16 mouse cellular contexts compared by ENCODE assay signal in the genomic region with DNA sequence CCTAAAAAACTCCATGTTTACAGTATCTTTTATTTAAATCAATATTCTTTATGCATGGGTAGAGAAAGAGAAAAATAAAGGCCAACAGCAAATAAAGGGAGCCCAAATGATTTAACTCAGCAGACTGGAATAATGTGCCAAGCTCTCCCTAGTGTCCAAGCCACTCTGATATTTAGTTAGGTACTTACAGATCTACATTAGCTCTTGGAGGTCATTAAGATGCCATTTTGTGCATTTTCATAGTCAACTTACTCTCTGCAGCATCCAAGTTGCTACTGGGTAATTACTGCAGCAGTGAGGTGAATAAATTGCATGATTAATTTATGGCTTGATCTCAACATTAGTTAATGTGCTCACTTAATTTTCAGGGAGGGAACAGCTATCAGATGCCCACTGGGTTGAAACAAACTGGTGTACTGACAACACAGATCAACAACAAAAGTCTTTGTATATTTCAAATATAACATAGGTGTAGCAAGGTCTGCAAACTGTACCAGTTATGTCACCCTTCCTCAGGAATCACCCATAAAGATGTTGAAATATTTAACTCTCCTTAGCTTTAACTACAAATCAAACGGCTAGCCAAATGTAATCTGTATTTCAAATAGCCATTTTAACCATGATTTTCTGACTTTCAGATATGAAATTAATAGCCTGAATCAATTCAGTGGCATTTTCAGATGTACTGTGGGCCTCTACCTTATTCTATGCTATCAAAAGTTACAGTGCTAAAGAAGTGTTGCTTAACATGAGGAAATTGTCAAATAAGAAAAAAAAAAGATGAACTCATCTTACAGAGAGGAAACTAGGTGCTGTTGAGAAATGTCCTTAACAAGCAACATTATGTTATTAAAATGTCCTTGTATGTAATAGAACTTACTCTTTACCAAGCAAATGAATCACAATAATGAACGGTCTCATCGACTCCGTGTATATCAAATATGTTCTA.
"Had no signal": no experiment of that assay in that cellular context is flagged by ENCODE, and none has a peak within 500 bp of the region (broad histone marks: within the 10 kb centered on the region; RNA-seq: fewer than 3 reads in every experiment).

No protein-coding gene starts in this region.

- H3K9me3 ChIP-seq: limb, embryonic 12.5 days; megakaryocyte, embryonic 14.5 days; midbrain, embryonic 12.5 days; stomach, embryonic 15.5 days had no signal

- H3K4me3 ChIP-seq: layer of hippocampus, adult 2 months; limb, embryonic 12.5 days; megakaryocyte, embryonic 14.5 days; midbrain, embryonic 12.5 days; stomach, embryonic 15.5 days had no signal

- H3K36me3 ChIP-seq: limb, embryonic 12.5 days; midbrain, embryonic 12.5 days; stomach, embryonic 15.5 days had no signal

- H3K4me2 ChIP-seq: limb, embryonic 12.5 days; midbrain, embryonic 12.5 days; stomach, embryonic 15.5 days had no signal

- H3K4me1 ChIP-seq: limb, embryonic 12.5 days; megakaryocyte, embryonic 14.5 days; midbrain, embryonic 12.5 days; stomach, embryonic 15.5 days had no signal

- H3K9ac ChIP-seq: limb, embryonic 12.5 days; liver, embryonic 14.5 days; midbrain, embryonic 12.5 days; stomach, embryonic 15.5 days had no signal

- ATAC-seq: lung, postnatal 0 days; midbrain, embryonic 16.5 days had no signal

- H3K27me3 ChIP-seq: limb, embryonic 12.5 days; megakaryocyte, embryonic 14.5 days; midbrain, embryonic 12.5 days; stomach, embryonic 15.5 days had no signal

- DNase-seq: kidney, adult 9 months; kidney, postnatal 36 days; lung, adult 2 months; lung, postnatal 36 days; right cerebral cortex, postnatal 14 days; thymus, adult 2 months; thymus, postnatal 25 days had no signal

- H3K27ac ChIP-seq: kidney, postnatal 0 days; layer of hippocampus, adult 2 months; limb, embryonic 12.5 days; liver, embryonic 14.5 days; midbrain, embryonic 12.5 days; stomach, embryonic 15.5 days had no signal
